Mouse (Mus musculus) frontal cortex, postnatal 14 days (tissue): ENCODE results near the gene Sgsm2.
A peak's percentile ranks its signal among the peaks of the same experiment; 100 is the strongest.

Experiments
- DNase-seq, 2 experiments: peaks; one replicate each; pipeline ENCODE4 v3.0.0; 2022; ENCODE audit warnings: low spot score in 2 of 2

Gene Sgsm2

DNA sequence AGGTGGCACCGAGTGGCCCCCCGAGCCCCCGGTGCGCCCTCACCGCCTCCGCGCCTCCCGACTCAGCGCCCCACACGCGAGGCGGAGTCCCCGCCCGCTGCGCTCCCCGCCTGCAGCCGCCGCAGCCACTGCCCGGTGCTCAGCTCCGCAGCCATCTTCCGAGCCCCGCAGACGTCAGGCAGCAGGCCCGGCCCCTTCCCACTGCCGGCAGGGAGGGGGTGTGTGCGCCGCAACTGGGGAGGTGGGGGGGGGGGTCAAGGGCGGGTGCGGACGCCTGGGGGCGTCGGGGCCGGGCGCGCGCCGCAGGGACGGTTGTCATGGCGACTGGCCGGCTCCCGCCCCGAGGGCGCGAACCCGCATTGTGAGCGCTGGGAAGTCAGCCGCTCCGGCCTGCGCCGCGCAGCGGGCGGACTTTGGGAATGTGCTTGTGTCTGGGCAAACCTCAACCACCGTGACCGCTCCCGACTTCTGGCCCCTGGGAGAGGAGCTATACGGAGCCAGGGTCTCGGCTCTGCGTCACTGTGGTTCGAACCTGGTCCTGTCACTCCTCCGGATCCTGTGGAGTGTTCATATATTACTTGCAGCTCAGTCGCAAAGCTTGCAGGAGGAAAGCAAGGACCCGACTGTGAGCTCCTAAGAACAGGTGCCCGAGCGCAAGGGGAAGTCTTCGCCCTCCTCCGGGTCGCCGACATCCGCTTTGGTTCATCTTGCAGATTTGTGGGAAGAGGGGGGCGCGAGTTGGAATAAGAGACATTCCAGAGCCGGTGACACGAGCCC lies at the start of gene Sgsm2:
Gene Sgsm2, minus strand, starts transcription at position 160 of the 777 bp plus-strand sequence.
- peak; percentile 57 to 63 for DNase-seq

DNA sequence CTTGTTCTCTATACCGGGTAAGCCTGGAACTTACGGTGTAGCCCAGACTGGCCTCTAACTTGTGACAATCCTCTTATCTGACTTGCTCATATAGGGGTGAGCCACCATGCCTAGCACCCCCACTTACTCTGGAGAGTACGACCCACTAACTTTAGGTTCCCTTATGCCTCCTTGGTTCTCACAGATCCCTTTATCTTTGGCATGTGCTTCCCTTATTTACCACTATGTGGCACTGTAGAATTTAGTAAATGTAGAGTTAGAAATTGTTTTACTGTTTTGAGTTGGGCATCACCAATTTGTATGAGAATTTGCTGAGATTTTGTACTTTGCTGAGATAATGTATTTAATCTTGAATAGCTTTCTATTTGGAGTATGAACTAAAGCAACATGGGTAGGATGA lies 49.5 kb upstream of the Sgsm2 start:
- DNase-seq: no peak

DNA sequence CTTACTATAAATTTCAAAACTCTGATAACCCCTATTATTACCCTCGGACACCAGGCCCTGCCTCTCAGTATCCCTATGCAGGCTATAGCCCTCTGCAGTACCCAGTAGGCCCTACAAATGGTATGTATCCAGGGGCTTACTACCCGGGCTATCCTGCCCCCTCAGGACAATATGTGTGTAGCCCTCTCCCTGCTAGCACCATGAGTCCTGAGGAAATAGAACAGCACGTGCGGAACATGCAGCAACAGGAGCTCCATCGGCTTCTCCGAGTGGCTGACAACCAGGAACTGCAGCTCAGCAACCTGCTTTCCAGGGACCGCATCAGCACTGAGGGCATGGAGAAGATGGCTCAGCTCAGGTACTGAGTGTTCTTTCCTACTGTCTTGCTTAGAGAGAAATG lies 33.5 kb upstream of the Sgsm2 start:
- no peak for DNase-seq

DNA sequence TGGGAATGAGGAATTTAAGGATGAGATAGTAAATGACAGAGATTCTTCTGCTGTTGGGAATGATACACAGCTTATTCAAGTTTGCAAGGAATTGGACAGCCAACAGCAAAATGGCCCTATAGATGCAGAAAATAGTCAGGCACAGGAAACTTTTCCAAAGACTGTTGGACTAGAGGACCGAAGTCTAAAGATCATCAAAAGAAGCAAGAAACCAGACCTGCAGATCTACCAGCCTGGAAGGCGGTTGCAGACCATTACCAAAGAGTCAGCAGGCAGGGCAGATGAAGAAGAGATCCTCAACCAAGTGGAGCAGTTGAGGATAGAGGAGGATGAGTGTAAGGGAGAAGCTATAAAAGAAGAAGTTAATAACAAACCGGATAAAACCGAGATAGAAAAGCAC lies 32.3 kb upstream of the Sgsm2 start:
- no peak for DNase-seq

DNA sequence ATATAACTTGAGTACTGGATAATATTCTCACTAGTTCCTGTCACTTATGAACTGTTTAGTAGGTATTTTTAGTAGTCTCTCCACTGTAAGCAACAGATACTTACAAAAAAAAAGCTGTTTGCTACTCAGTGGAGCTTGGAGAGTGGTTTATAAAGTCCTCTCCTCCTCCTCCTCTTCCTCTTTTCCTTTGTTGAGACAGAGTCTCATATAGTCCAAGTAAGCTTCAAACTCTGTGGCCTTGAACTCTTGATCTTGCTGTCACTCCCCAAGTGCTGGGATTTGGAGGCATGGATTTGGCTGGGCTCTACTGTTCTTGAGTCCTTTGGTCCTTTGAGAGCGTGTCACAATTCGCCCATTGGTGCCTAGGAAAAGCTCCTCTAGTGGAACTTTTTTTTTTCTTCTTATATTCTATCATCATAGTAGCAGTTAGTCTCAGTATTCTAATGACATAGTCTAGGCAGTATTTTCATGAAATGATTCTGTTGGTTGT lies 30.4 kb upstream of the Sgsm2 start:
- DNase-seq: no peak

DNA sequence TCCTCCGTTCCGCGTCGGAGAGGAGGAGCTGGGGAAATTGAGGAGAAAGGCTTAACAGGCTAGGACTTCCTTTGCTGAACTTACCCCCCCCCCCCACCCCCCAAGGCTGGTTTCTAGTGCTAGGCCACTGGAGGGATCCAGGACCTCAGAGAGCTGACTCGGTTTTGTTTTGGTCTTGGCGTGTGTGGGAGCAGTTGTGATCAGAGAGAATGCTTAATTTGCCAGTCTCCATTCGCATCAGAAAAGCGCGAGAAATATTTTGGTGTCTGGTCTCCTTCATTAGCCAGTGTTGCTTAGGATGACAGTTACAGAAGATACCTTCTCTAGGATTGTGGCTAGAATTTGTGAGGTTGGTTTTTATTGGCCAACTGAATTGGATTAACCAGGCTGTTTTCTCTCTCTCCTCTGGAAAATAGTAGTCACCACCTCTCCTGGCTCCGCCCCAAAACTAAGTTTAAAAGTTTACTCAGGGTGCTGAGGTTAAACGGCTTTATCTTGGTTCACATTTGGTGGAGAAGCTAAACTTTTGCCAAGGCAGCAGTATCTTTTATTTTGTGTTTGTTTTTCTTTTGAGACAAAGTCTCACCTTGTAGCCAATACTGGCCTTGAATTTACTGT lies 29.6 kb upstream of the Sgsm2 start:
- no peak for DNase-seq

DNA sequence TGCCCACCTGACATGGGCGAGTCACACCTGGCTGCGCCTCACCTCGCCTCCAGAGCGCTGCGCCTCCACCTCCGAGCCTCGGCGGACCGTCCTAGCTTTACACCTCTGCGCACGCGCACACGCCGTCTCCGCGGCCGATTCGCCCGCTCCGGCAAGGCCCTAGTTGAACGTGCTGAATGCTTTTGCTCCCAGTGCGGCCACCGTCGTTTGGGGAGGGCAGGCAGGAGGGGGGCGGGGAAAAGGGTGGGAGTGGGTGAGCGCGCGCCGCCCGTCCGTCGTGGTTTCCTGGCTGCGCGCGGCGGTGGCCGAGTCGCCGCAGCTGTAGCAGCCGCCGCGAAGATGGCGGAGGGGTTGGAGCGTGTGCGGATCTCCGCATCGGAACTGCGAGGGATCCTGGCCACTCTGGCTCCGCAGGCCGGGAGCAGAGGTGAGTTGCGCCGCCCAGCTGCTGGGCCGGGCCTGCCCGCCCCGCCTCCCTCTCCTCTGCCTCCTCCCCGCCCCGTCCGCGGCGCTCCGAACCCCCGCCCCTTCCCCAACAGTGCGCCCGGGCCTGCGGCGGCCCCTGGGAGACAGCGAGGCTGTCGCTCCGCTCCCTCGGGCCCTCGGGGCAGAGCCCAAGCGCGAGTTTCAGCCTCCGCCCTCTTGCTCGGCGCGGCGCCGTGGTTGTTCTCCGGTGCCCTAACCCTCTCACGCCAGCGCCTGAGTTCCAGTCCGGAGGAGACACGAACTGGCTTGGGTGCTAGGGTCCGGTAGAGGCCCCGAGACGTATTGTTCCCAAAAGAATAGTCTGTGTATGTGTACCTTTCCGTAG lies 28.9 kb upstream of the Sgsm2 start, which contains the start of the genes Smg6 and Srr:
Gene Smg6, plus strand, starts transcription at position 247 of the 811 bp plus-strand sequence.
Gene Srr, minus strand, starts transcription at position 372 of the 811 bp plus-strand sequence.
- DNase-seq: peak; percentile 85 to 88

DNA sequence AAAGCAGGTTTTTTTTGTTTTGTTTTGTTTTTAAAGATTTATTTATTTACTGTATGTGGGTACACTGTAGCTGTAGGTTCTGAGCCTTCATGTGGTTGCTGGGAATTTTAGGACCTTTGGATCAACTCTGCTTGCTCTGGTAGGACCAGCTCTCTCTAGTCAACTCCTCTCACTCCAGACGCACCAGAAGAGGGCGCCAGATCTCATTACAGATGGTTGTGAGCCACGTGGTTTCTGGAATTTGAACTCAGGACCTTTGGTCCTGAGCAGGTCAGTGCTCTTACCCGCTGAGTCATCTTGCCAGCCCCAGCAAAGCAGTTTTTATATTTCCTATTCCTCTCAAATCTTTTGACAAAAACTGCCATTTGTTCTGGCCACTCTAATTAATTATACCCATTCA lies 27.3 kb upstream of the Sgsm2 start:
- no peak for DNase-seq

DNA sequence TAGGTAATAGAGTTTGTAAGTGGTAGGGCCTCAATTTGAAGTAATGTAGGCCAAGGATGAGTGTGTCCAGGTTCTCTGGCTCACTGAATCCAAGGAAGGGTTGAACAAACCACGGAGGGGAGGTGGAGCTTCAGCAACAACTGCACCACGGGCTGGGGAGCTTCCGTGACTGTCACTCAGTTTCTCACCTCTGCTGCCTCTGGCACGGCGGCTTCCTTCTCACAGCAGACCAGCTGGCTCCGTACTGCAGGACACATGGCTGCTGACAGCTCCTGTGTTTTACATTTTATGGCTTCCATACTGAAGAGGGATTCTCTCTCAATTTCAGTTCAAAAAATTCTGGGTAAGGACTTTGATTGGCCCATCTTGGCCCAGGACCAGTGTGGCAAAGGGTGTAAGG lies 22.4 kb upstream of the Sgsm2 start:
- no peak for DNase-seq

DNA sequence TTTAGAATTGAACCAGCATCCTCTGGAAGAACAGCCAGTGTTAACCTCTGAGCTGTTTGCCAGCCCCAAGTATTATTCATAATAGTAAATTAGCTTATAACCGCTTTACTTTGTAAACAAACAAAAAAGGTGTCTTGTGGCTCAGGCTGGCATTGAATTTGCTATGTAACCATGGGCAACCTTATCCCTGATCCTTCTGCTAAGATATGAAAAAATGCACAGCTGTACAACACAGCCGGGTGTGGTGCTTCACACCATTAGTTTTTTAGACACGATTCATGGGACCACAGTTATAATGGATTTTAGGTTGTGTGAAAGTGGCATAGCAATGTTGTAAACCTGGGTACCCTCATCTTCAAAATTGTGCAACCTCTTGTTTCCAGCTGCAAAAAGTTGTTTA lies 15.6 kb upstream of the Sgsm2 start:
- no peak for DNase-seq

DNA sequence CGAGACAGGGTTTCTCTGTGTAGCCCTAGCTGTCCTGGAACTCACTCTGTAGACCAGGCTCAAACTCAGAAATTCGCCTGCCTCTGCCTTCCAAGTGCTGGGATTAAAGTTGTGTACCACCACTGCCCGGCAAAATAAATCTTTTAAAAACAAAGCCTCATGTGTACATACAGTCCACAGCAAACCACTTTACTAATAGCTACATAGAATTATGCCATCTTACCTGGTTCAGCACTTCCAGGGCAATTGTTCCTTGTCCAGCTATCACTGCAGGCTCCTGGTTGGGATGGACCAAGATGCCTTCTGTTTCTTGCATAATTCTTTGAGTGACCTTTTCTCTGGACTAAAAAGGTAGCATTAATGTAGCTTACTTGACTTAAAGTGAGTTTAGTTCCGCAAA lies 13.1 kb upstream of the Sgsm2 start:
- DNase-seq: no peak

DNA sequence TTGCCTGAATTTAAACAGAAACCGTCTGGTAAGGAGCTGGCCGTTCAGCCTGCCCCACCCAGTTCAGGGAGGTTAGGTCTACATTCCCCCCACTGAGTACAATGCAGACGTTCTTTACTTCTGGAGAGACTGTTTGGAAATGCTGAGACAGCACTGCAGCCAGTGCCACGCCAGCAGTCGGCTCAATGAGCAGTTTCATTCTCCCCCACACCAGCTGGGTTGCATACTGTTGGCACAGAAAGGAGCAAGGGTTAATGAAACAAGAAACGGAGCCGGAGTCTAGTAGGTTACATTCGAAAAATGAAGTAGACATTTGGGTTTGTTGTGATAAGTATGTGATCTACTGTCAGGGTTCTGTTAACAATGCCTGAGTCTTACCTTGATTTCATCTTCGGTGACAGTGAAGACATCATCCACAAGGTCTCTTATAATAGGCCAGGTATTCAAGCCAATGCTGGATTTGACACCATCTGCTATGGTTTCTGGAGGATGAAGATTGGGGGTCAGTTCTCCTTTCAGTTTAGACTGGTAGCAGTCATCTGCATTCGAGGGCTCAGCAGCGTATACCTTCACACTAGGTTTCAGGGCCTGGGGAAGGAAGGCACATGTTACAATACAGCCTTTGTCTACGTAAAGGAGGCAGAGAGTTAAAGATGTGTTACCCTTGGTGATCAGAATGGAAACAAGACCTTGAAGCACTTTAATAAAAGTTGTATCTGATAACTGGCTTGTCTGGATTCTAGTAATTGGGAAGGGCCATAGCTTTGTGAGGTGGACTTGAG lies 11.9 kb upstream of the Sgsm2 start:
- DNase-seq: no peak

DNA sequence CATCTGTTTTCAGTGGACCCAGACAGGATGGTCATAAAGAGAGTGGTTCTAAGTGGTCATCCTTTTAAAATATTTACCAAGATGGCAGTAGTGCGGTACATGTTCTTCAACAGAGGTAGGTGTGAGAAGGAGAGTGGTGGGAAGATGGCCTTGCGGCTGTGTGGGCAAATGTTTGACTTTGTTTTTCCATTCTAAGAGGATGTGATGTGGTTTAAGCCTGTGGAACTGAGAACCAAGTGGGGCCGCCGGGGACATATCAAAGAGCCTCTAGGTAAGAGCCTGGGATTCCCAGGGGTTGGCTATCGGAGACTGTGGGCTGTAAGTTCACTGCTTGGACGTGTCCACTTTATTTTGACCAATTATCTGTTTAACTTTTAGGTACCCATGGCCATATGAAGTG lies 11.0 kb upstream of the Sgsm2 start:
- DNase-seq: no peak

DNA sequence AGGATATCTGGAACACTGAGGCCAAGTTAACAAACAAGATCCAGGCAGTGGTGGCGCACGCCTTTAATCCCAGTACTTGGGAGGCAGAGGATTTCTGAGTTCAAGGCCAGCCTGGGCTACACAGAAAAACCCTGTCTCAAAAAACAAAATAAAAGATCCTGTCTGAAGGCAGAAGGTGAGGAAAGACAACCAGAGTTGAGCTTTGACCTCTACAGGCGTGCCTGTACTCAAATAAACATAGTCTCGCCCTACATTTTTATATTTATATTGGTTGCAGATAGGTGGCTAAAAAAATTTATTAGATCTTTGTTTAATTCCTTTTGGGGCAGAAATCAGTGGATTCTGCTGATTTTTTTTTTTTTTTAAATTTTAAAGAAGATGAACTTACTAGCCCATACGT lies 5.6 kb upstream of the Sgsm2 start:
- no peak for DNase-seq

DNA sequence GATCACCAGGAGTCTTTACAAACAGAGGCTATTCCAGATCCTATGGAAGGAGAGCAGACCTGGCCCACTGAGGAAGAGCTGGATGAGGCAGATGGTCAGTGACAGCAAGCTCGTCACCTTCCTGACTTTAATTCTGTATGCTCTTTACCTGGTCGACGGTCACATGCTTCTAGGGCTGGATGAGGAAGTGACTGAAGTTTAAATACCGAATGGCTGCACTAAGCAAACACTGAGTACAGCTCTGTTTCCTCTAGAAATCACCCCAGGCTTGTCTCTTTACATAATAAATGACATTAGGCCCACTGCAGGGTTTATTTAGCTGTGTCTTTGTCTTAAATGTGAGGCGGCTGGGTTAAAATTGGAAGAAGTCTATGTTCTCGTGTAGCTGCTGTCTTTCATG lies 4.7 kb upstream of the Sgsm2 start:
- DNase-seq: no peak

DNA sequence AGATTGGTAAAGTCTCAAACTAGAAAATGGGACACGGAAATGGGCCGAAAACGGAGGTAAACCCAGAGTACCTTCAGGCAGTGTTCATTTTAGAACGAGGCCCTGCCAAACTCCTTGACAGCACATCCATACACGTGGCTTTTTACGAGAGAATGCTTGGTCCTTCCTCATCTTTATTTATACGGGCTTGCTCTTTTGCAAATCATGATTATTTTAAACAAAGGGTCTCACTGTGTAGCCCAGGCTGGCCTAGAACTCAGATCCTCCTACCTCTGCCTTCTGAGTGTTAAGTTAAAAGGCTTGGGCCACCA lies 1.6 kb upstream of the Sgsm2 start:
- no peak for DNase-seq

DNA sequence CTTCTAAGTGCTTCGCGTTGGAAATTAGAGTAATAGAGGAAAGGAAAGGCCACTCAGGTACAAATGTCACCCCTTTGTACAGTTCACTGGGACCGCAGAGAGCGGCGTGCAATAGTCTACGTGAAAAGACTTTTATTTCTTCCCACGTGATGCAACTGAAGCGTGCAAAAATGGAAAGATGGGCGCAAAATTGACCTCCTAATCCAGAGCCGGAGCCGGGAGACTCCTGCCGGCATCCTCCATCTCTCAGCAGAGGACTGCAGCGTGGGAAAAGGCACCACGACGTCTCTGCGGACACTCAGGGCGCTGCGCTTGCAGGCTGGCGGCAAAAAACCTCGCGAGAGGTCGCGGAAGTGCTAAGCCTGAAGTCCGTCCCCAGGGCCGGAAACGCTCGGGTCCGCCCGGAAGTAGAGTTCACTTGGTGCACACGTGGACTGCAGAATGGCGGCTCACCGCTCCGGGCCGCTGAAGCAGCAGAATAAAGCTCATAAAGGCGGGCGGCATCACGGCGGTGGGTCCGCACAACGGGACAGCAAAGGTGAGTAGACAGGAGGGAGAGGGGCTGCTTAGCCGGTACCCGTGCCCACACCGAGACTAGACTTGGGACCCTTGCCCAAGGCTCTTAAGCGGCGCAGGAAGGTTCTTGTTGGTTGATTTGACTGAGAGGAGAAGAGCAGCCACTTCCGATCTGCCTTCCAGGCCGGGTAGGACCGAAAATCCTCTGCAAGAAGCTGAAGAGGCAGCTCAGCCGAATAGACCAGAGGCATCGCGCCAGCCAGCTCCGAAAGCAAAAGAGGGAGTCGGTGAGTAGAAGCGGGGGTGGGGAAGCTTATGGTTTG lies 1.0 kb upstream of the Sgsm2 start, which contains the start of gene Tsr1:
Gene Tsr1, plus strand, starts transcription at position 394 of the 839 bp plus-strand sequence.
- peak; percentile 83 to 86 for DNase-seq

DNA sequence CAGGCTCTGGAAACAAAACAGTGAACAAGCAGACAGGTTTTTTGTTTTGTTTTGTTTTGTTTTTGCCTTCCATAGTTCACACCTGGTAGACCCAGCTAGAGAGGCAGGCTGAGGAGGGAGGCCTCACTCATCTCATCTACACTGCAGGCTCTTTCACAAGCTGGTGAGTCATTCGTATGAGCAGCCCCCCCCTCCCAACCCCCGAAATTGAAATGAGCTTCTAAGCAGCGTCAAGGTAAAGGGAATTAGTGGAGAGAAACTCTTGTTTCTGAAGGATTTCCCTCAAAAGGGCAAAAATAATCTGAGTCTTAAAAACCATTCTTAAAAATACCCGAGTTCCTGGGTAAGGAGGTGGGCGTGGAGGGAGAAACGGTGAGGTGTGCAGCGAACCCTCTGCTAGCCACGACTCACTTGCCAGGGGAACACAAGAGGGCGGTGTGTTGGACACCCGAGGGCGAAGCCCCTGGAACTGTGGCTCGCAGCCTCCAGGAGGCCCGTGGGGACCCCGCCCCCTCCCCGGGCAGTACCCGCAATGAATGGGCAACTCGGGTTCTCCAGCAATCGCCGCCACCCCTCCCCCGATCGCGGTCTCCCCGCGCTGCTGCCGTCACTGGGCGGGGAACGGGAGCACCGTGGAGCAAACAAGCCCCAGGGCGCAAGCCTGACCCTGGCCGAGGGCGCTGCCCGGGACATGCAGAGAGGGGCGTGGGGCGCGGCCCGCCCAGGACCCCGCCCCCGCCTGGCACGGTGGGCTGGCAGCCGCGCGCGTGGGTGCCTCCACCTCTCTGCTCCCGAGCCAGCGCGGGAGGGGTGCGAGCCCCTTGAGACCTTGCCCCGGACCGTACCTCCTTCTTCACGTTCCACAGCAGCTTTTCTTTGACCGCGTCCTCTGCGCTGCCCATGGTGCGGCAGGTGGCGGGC lies 620 bp downstream of the Sgsm2 start:
- peak; percentile 56 to 63 for DNase-seq

DNA sequence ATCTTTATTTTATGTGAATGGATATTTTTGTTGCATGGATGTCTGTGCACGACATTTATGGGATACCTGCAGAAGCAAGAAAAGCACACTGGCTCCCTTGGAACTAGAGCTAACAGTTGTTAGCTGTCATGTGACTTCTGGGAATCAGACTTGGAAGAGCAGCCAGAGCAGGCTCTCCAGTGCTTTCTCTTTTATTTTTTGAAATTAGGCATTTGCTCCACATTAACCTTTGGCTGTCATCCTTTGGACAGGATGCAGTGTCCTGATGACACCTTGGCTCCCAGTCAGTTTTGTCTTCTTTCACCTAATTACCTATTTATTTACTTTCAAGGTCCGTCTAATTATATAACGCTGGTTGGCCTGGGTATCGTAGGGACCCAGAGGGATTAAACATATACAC lies 2.2 kb downstream of the Sgsm2 start:
- DNase-seq: no peak

DNA sequence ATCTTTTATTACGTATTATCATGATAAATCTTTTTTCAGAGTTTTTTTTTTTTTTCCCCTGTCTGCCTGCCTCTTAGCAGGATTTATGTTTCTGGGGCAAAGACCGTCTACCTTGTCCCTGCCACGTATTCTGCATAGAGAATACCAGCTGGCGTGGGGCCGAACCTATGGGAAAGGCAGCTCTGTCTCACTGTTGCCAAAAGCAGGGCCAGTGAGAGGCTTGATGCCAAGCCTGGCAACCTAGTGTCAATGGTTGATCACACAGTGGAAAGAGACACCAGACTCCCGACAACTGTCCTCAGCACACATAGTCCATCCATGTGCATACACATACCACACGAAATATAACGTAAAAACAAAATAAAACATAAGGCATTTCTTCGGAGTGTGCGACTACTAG lies 13.8 kb downstream of the Sgsm2 start:
- DNase-seq: no peak
